Mouse (Mus musculus) kidney, postnatal 4 days (tissue): ENCODE data around the gene 4430402I18Rik.

Experiments used
- DNase-seq, 2 experiments: peaks; one replicate each; pipeline ENCODE4 v3.0.0; 2021; ENCODE audit warnings: mixed read lengths in 2 of 2

4430402I18Rik gene

GRCm38 (mm10) chr19:28896639-28897038 lies 71.0 kb downstream of the 4430402I18Rik start:
- no peak for DNase-seq

- DNase-seq: no peak
Observed at GRCm38 (mm10) chr19:28891864-28892263, 75.7 kb downstream of the 4430402I18Rik start.

GRCm38 (mm10) chr19:28891238-28891637 lies 76.4 kb downstream of the 4430402I18Rik start:
- DNase-seq: no peak

DNA sequence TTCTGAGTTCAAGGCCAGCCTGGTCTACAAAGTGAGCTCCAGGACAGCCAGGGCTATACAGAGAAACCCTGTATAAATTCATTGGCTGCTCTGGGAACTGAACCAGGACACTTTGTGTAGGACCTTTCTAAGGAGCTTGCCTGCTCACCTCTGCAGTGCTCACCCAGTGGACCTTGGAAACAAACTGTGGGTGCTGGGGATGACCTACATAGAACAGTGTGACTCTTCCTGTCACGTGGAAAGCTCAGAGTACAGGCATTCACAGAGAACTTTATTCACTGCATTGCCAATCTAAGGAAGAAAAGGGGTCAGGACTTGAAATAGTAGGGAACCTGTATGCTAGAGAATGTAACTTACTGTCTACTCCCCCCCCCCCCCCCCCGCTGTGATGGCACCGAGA lies 78.3 kb downstream of the 4430402I18Rik start:
- no peak for DNase-seq

GRCm38 (mm10) chr19:28888496-28888895 lies 79.1 kb downstream of the 4430402I18Rik start:
- DNase-seq: no peak

DNA sequence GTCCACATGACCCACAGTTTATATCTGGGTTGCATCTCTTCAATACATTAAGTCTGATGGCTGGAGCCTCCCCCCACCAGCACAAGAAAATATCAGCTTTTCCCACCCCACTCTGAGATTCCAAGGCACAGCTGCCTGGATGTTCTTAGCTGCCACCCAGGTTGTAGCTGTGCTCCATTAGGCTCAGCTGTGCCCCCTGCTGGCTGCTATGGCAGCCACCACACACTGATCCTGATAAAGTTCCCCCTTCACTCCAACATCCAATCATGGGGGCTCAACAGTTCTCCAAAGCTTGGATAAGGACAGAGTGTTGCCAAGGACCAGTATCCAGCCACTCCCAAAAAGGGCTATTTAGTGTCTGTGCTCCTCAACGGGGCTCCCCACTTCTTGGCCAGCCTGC lies 84.5 kb downstream of the 4430402I18Rik start:
- DNase-seq: peak; percentile 67 to 74

GRCm38 (mm10) chr19:28879476-28879875 lies 88.1 kb downstream of the 4430402I18Rik start:
- DNase-seq: no peak

GRCm38 (mm10) chr19:28870351-28870750 lies 97.2 kb downstream of the 4430402I18Rik start:
- DNase-seq: no peak

- DNase-seq: no peak
Observed at GRCm38 (mm10) chr19:28869251-28869855, 98.2 kb downstream of the 4430402I18Rik start.

GRCm38 (mm10) chr19:28865501-28865900 lies 102.1 kb downstream of the 4430402I18Rik start:
- no peak for DNase-seq

GRCm38 (mm10) chr19:28864981-28865380 lies 102.6 kb downstream of the 4430402I18Rik start:
- DNase-seq: no peak

GRCm38 (mm10) chr19:28863626-28864025 lies 104.0 kb downstream of the 4430402I18Rik start:
- no peak for DNase-seq

- no peak for DNase-seq
Observed at GRCm38 (mm10) chr19:28860246-28860645, 107.4 kb downstream of the 4430402I18Rik start.

DNA sequence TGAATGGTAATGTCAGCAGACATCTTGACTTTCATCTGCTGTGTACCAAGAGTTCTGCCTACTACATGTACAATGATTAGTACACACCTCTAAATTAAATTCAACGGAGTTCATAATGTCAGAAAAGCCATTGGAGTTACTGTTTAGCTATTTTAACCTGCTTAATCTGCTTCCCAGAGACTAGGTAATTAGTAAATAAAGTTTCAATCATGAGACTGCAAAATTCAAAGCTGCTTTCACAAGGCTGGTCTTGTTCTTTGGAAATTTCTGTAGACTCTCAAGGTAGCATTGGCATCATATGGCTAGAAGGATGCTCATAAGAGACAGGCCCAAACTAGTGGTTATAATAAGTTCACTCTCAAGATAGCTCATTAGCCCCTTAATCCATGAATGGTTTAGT lies 112.8 kb downstream of the 4430402I18Rik start:
- DNase-seq: no peak

DNA sequence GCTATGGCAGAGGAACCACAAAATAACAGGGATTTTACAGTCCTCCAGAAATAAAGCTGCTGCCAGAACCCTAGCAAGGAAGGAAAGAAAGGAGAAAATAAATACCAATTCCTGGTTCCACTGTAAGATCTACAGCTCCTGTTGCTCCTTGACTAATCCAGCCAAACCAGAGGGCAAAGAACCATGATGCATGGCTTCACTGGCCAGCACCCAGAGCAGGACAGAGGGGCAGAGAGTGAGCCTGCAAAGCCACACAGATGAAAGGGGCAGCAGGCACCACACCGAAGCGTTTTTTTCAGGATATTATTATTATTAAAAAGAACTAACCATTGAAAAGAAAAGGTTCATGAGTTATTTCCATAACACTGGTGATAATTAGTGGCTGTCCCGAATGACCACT lies 115.6 kb downstream of the 4430402I18Rik start:
- DNase-seq: no peak

- DNase-seq: no peak
Observed at GRCm38 (mm10) chr19:28850510-28850909, 117.1 kb downstream of the 4430402I18Rik start.

- DNase-seq: peak; percentile 54 to 66
Observed at GRCm38 (mm10) chr19:28844946-28845710, 122.5 kb downstream of the 4430402I18Rik start.
